Mouse (Mus musculus) neural tube, embryonic 14.5 days (tissue): ENCODE results near the gene Rps27. TPM values are rescaled to one million over a fixed set of nuclear protein-coding genes. Genes with fewer than 3 reads are reported as not detected.
A peak's percentile ranks its signal among the peaks of the same experiment; 100 is the strongest.

ENCODE experiments used
- ATAC-seq: fragments of 200-750 bp; cut with Nextera tagmentation; 2 replicates; pipeline ENCODE4 v1.8.0; 2017; ENCODE audit warnings: low read depth, mild to moderate bottlenecking, moderate TSS enrichment, moderate library complexity
- H3K27ac ChIP-seq: fragments of 300-500 bp; sonication (generic); 2 replicates; pipeline ENCODE4 v1.5.1; 2014; ENCODE audit warnings: low read depth, mild to moderate bottlenecking, control low read depth, low read length, moderate library complexity, mixed read lengths
- H3K27me3 ChIP-seq: fragments of 300-500 bp; sonication (generic); 2 replicates; pipeline ENCODE4 v1.6.1; 2014; ENCODE audit warnings: low read length; ENCODE audit not compliant: control insufficient read depth, insufficient read depth
- H3K36me3 ChIP-seq: fragments of 300-500 bp; sonication (generic); 2 replicates; pipeline ENCODE4 v1.6.1; 2014; ENCODE audit warnings: low read length, mixed read lengths; ENCODE audit not compliant: control insufficient read depth, insufficient read depth
- H3K4me1 ChIP-seq: fragments of 300-500 bp; sonication (generic); 2 replicates; pipeline ENCODE4 v1.6.1; 2014; ENCODE audit warnings: low read length; ENCODE audit not compliant: control insufficient read depth, insufficient read depth
- H3K4me2 ChIP-seq: fragments of 300-500 bp; sonication (generic); 2 replicates; pipeline ENCODE4 v1.6.1; 2014; ENCODE audit warnings: mild to moderate bottlenecking, low read depth, low read length, control low read depth
- H3K4me3 ChIP-seq: fragments of 300-500 bp; sonication (generic); 2 replicates; pipeline ENCODE4 v1.5.1; 2014; ENCODE audit warnings: low read depth, low read length, control low read depth, mixed read lengths
- H3K9ac ChIP-seq: fragments of 300-500 bp; sonication (generic); replicated peaks from 2 replicates; pipeline ENCODE4 v1.6.1; 2014; ENCODE audit warnings: low read depth, mild to moderate bottlenecking, control low read depth, low read length, mixed read lengths
- H3K9me3 ChIP-seq: fragments of 300-500 bp; sonication (generic); 2 replicates; pipeline ENCODE4 v1.6.1; 2016; ENCODE audit warnings: low read length; ENCODE audit not compliant: control insufficient read depth
- WGBS: fragments of 180-500 bp; shearing (Covaris S2); extraction: QIAGEN DNeasy Blood & Tissue Kit; methylation state at CpG from one replicate; pipeline ENCODE4 v1.1.7; 2014; 5-methylcytosine and 5-hydroxymethylcytosine counted together
- polyA plus RNA-seq: library from polyadenylated mRNA; unstranded; fragments of >200 nt; fragmentation: Nextera tagmentation; extraction: Ambion mirVana; gene quantifications from 2 replicates; pipeline ENCODE4 v1.2.1, GENCODE M21; 2014

Gene Rps27
- polyA plus RNA-seq, 1 experiment from 2014 or later = 936 TPM

- Histone ChIP-seq H3K27me3 (no peaks in the 10 kb centered on the region), H3K4me1 (peaks cover 8% of the 10 kb centered on the region; the same call in 1 of the 2 replicates), H3K36me3 (no peaks in the 10 kb centered on the region), H3K27ac (no peak overlapping the region), H3K9me3 (no peaks in the 10 kb centered on the region), H3K4me3 (no peak overlapping the region), H3K4me2 (no peak overlapping the region), H3K9ac (no peak overlapping the region)
- ATAC-seq = 0 out of 2 replicates have a peak, but pooled peaks have one; percentile 7
- WGBS = 85% methylated on average over 10 of the region's 10 CpGs
Measured at GRCm38 (mm10) chr3:90241669-90242358, 28.4 kb upstream of the Rps27 start.

GRCm38 (mm10) chr3:90241251-90241650 lies 27.8 kb upstream of the Rps27 start:
- ATAC-seq = no peak
- no peak overlapping the region for H3K4me3 ChIP-seq
- no peak overlapping the region for H3K9ac ChIP-seq
- H3K27ac ChIP-seq = no peak overlapping the region
- no peaks in the 10 kb centered on the region for H3K27me3 ChIP-seq
- no peaks in the 10 kb centered on the region for H3K9me3 ChIP-seq
- H3K36me3 ChIP-seq = no peaks in the 10 kb centered on the region
- no peak overlapping the region for H3K4me2 ChIP-seq
- H3K4me1 ChIP-seq = peaks cover 8% of the 10 kb centered on the region; the same call in 1 of the 2 replicates
- WGBS = 94% methylated on average over 2 of the region's 2 CpGs

GRCm38 (mm10) chr3:90231507-90232333 lies 18.3 kb upstream of the Rps27 start, which contains the start of gene Jtb:
Gene Jtb, plus strand, starts transcription at chr3:90231597.
- H3K9ac ChIP-seq = peak within 1 kb of the TSS; percentile 81
- no peaks in the 10 kb centered on the region for H3K9me3 ChIP-seq
- no peaks in the 10 kb centered on the region; the same call in 1 of the 2 replicates for H3K36me3 ChIP-seq
- H3K4me3 ChIP-seq = peak within 1 kb of the TSS; percentile 77
- no peaks in the 10 kb centered on the region; the same call in 1 of the 2 replicates for H3K4me1 ChIP-seq
- ATAC-seq = peak; percentile 98
- peak within 1 kb of the TSS; percentile 87 for H3K4me2 ChIP-seq
- WGBS = under 1% methylated on average over 61 of the region's 61 CpGs
- no peaks in the 10 kb centered on the region for H3K27me3 ChIP-seq
- H3K27ac ChIP-seq = peak within 1 kb of the TSS; percentile 83

- 0 out of 2 replicates have a peak overlapping the region, but pooled peaks have one; percentile 81 for H3K9ac ChIP-seq
- no peak for ATAC-seq
- H3K36me3 ChIP-seq = no peaks in the 10 kb centered on the region; the same call in 1 of the 2 replicates
- peak overlapping the region; percentile 87 for H3K4me2 ChIP-seq
- WGBS = 20% methylated on average over 8 of the region's 8 CpGs
- no peaks in the 10 kb centered on the region; the same call in 1 of the 2 replicates for H3K4me1 ChIP-seq
- H3K27ac ChIP-seq = no peak overlapping the region
- no peaks in the 10 kb centered on the region for H3K9me3 ChIP-seq
- no peaks in the 10 kb centered on the region for H3K27me3 ChIP-seq
- peak overlapping the region; percentile 77 for H3K4me3 ChIP-seq
Measured at GRCm38 (mm10) chr3:90231075-90231474, 17.6 kb upstream of the Rps27 start.

GRCm38 (mm10) chr3:90224331-90224730 lies 10.9 kb upstream of the Rps27 start:
- H3K4me2 ChIP-seq = no peak overlapping the region
- no peak overlapping the region for H3K27ac ChIP-seq
- no peaks in the 10 kb centered on the region for H3K36me3 ChIP-seq
- peaks cover 7% of the 10 kb centered on the region; the same call in 1 of the 2 replicates for H3K4me1 ChIP-seq
- no peaks in the 10 kb centered on the region for H3K9me3 ChIP-seq
- no peak overlapping the region for H3K9ac ChIP-seq
- WGBS = 84% methylated on average over 10 of the region's 10 CpGs
- no peaks in the 10 kb centered on the region for H3K27me3 ChIP-seq
- ATAC-seq = no peak
- H3K4me3 ChIP-seq = no peak overlapping the region

- peaks cover 7% of the 10 kb centered on the region; the same call in 1 of the 2 replicates for H3K4me1 ChIP-seq
- ATAC-seq = no peak
- no peaks in the 10 kb centered on the region for H3K36me3 ChIP-seq
- H3K4me3 ChIP-seq = no peak overlapping the region
- no peak overlapping the region for H3K27ac ChIP-seq
- no peak overlapping the region for H3K9ac ChIP-seq
- H3K9me3 ChIP-seq = no peaks in the 10 kb centered on the region
- 88% methylated on average over 3 of the region's 3 CpGs for WGBS
- no peaks in the 10 kb centered on the region for H3K27me3 ChIP-seq
- no peak overlapping the region for H3K4me2 ChIP-seq
Measured at GRCm38 (mm10) chr3:90222941-90223340, 9.5 kb upstream of the Rps27 start.

- ATAC-seq = no peak
- Histone ChIP-seq H3K4me3 (no peak overlapping the region), H3K27me3 (no peaks in the 10 kb centered on the region), H3K9ac (no peak overlapping the region), H3K27ac (no peak overlapping the region), H3K4me1 (peaks cover 7% of the 10 kb centered on the region; the same call in 1 of the 2 replicates), H3K9me3 (no peaks in the 10 kb centered on the region), H3K36me3 (no peaks in the 10 kb centered on the region), H3K4me2 (no peak overlapping the region)
- 89% methylated on average over 4 of the region's 4 CpGs for WGBS
Measured at GRCm38 (mm10) chr3:90222455-90222854, 9.0 kb upstream of the Rps27 start.

- Histone ChIP-seq H3K9ac (peak overlapping the region; percentile 46; the same call in 1 of the 2 replicates), H3K36me3 (no peaks in the 10 kb centered on the region), H3K27me3 (no peaks in the 10 kb centered on the region), H3K9me3 (no peaks in the 10 kb centered on the region), H3K4me3 (peak overlapping the region; percentile 27), H3K4me1 (peaks cover 7% of the 10 kb centered on the region; the same call in 1 of the 2 replicates), H3K4me2 (peak overlapping the region; percentile 52), H3K27ac (no peak overlapping the region; the same call in 1 of the 2 replicates)
- WGBS = 30% methylated on average over 5 of the region's 5 CpGs
- no peak for ATAC-seq
Measured at GRCm38 (mm10) chr3:90221123-90221522, 7.7 kb upstream of the Rps27 start.
